Mouse (Mus musculus) bone marrow, adult 2 months (tissue): ENCODE measurements at regions not wholly inside any gene's neighbourhood (a gene's known extent, or its start where the extent isn't known, plus 50 kb on each side); places are given as distances from the start of the nearest gene placed in this dataset.

ENCODE experiments used
- CTCF ChIP-seq: fragments of 200-500 bp; IDR thresholded peaks from 2 replicates; pipeline ENCODE4 v1.5.1; 2011; ENCODE audit warnings: low read length, control low read depth; ENCODE audit not compliant: control insufficient read depth, insufficient read depth
- POLR2A ChIP-seq: fragments of 200-500 bp; IDR thresholded peaks from 2 replicates; pipeline ENCODE4 v1.6.1; 2011; ENCODE audit warnings: low read depth, mild to moderate bottlenecking, control low read depth, low read length, borderline replicate concordance; ENCODE audit not compliant: control insufficient read depth

DNA sequence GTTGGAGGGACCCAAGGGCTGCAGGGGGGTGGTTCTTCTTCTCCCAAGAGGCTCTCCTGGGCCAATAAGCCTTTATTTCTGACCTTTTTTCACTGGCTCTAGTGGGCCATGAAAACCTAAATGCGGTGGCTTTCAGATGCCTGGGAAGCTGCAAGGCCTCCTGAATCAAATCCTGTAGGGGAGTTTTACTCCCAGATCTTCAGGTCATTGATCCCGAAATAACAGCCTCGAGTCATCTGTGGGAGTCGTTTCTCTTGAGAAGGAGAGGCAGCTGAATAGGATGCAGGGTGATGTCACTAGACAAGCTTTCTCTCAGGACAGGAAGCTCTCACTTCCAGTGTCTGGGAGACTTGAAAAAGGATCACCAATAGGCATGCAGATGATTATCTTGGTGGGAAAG, 70.4 kb downstream of the Enc1 start:
- TF ChIP-seq POLR2A (no peak), CTCF (no peak)
